Mouse (Mus musculus): ENCODE measurements at regions not wholly inside any gene's neighbourhood (a gene's known extent, or its start where the extent isn't known, plus 50 kb on each side); places are given as distances from the start of the nearest gene placed in this dataset.

DNA sequence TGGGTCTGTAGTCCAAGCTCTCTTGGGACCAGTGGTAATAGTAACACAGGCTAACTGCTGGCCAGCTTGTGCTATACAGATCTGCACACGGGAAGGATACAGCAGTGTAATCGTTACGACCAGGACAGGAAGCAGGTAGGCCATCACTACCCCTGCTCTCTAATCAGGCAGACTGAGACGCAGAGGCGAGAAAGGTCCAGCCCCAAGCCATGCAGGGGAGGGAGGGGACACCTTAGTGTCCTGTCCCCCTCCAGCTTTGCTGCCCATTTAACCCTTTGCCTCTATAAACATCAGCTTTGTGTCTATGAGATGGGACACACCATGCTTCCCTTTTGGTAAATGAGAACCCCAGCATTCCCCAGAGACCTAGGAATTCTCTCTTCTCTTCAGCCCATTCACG lies 249.9 kb downstream of the Bcl11b start:
- no peak for DNase-seq (ENCODE audit: low read depth, low spot score)
- WGBS: 64% methylated on average over 6 of the region's 6 CpGs

DNA sequence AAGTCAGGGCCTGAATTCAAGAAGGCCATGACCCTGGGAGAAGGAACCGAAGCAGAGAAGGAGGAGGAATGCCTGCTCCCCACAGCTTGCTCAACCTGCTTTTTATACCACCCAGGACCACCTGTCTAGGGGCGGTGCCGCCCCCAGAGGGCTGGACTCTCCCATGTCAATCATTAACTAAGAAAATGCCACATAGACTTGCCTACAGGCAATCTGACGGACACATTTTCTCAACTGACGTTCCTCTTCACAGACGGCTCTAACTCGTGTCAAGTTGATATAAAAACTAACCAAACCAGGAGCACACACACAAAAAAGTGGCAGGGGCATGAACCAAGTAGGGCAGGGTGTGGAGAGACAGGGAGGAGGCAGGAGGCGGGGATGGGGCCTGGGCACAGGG lies 248.5 kb downstream of the Bcl11b start:
- DNase-seq (ENCODE audit: low read depth, low spot score): no peak
- WGBS: 39% methylated on average over 8 of the region's 8 CpGs

- DNase-seq (ENCODE audit: low read depth, low spot score): no peak
- WGBS: 82% methylated on average over 13 of the region's 13 CpGs
These were observed 247.4 kb downstream of the Bcl11b start for GRCm38 (mm10) chr12:107755820-107756517.

DNA sequence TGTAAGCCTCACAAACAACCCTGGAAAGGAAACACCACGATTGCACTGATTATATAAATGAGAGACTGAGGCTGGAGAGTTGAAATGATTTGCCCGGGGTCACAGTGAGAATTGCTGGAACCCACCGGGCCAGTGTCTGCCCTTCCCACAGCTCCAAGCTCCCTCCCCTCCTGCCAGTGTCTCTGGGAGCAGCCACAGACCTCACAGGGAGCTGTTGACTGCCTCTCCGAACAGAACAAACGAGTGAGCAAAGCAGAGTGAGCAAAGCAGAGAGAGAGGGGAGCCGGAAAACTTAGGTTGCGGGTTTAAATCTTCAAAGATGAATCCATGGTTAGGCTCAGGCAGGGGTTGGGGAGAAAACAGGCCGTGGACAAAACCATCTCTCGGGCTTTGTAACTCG lies 246.2 kb downstream of the Bcl11b start:
- no peak for DNase-seq (ENCODE audit: low read depth, low spot score)
- WGBS: 50% methylated on average over 10 of the region's 10 CpGs

- no peak for DNase-seq (ENCODE audit: low read depth, low spot score)
- 15% methylated on average over 14 of the region's 16 CpGs for WGBS
These were observed 245.2 kb downstream of the Bcl11b start for GRCm38 (mm10) chr12:107757996-107758791.

GRCm38 (mm10) chr12:107759291-107759690 lies 244.1 kb downstream of the Bcl11b start:
- 78% methylated on average over 5 of the region's 5 CpGs for WGBS
- DNase-seq (ENCODE audit: low read depth, low spot score): no peak

DNA sequence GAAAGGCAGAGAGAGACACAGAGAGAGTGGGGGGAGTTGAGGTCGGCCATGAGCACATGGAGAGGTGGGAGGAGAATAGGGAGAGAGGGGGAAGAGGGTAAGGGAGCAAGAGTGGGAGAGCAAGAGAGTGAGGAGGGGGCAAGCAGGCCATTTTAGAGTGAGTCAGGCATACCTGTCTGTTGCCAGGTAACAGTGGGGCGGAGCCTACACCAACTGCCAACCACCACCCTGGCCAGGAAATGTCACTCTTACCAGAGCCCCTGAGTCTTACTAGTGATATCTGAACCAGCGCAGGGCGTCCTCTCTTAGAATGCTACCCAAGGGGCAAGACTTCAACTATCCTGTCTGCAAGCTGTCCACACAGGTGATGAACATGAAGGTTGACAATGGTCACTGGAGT lies 243.5 kb downstream of the Bcl11b start:
- 86% methylated on average over 4 of the region's 4 CpGs for WGBS
- no peak for DNase-seq (ENCODE audit: low read depth, low spot score)

- no peak for DNase-seq (ENCODE audit: low read depth, low spot score)
- WGBS: 40% methylated on average over 4 of the region's 4 CpGs
These were observed 241.3 kb downstream of the Bcl11b start for GRCm38 (mm10) chr12:107762140-107762539.

DNA sequence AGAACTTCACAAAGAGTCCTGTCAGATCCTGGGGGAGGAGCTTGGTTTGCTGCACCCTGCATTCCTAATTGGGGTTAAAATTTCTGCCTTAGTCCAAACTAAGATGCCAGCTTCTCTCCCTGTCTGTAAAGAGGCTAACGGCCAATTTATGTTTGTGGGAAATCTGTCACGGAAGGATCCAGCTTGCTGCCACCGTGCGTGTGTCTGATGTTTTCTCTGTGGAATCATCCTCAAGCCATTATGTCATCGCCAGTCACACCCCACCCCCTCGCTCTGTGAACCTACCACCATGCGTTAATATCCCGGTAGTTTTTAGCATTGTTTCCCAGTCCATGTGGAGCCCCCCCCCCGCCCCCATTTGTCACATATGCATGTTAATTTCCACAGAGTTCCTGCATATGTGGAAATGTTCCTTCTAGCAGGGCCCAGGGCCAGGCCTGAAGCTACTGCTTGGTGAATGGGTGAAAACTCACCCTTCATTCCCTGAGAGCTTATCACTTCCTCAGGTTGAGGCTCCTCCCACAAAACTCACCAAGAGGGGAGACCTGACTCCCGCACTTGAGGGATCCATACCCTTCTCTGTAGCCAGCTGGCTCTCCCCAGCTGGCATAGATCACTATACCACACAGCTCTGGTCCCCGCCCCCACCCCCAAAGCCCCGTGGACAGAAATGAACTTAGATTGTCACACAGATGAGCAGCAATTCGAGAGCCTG lies 233.4 kb downstream of the Bcl11b start:
- DNase-seq (ENCODE audit: low read depth, low spot score): no peak
- WGBS: 71% methylated on average over 13 of the region's 13 CpGs

DNA sequence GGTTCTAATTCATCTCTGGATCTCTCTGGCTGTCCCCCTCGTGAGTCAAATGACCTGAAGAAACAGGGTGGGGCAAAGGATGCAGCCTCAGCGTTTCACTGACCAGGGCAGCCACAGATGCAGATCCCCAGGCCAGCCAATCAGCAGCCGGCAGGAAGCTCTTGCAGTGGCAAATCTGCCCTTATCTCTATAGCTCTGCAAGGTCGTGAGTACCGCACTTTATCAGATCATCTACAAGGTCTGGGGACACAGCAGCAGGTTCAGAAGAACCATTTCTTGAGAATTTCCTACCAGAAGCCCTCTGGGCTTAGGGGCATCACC lies 232.9 kb downstream of the Bcl11b start:
- WGBS: 28% methylated on average over 5 of the region's 5 CpGs
- no peak for DNase-seq (ENCODE audit: low read depth, low spot score)

GRCm38 (mm10) chr12:107771325-107771724 lies 232.1 kb downstream of the Bcl11b start:
- no peak for DNase-seq (ENCODE audit: low read depth, low spot score)
- WGBS: 71% methylated on average over 2 of the region's 2 CpGs

GRCm38 (mm10) chr12:107771809-107772208 lies 231.6 kb downstream of the Bcl11b start:
- 43% methylated on average over 3 of the region's 3 CpGs for WGBS
- no peak for DNase-seq (ENCODE audit: low read depth, low spot score)

- WGBS: 86% methylated on average over 9 of the region's 9 CpGs
- DNase-seq (ENCODE audit: low read depth, low spot score): no peak
These were observed 225.4 kb downstream of the Bcl11b start for GRCm38 (mm10) chr12:107778046-107778445.

DNA sequence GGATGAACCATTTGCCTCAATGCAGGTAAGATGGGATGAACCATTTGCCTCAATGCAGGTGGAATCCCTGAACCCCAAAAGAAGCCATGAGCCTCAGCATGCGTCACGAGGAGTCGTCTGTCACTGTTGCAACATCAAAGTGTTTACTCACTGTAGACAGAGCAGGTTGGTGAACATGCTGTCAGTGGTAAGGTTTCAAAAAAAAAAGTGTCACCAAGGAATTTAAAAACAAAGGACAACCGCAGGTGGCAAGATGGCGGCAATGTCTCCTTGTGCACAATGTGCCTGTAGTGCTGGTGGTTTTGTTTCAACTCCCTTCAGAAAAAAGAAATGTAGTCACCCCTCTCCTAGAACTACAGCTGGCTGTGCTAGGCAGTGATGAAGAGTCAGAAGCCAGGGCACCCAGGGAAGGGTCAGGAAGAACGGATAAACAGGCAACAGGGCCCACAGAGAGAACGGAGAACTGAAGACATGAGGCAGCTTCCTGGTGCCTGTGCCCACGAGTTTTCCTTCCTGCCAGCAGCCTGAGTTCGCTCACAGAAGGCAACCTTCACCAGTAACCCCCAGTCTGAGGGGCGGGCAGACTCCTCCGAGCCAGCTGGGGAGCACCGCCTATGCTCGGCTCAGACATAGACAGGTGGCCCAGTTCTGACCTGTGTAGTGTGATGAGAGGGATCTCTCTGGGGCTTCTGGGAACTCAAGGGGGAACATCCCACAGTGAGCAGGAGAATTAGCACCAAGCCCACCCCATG lies 223.9 kb downstream of the Bcl11b start:
- 83% methylated on average over 13 of the region's 13 CpGs for WGBS
- no peak for DNase-seq (ENCODE audit: low read depth, low spot score)

- 75% methylated on average over 3 of the region's 3 CpGs for WGBS
- no peak for DNase-seq (ENCODE audit: low read depth, low spot score)
These were observed 221.3 kb downstream of the Bcl11b start for GRCm38 (mm10) chr12:107782147-107782546.

GRCm38 (mm10) chr12:107783831-107784230 lies 219.6 kb downstream of the Bcl11b start:
- WGBS: 84% methylated on average over 7 of the region's 7 CpGs

GRCm38 (mm10) chr12:107789818-107790217 lies 213.6 kb downstream of the Bcl11b start:
- WGBS: 74% methylated on average over 6 of the region's 6 CpGs
- DNase-seq (ENCODE audit: low read depth, low spot score): no peak

More at GRCm38 (mm10) chr12:107783831-107784230, 219.6 kb downstream of the Bcl11b start:
- no peak for DNase-seq (ENCODE audit: low read depth, low spot score)

DNA sequence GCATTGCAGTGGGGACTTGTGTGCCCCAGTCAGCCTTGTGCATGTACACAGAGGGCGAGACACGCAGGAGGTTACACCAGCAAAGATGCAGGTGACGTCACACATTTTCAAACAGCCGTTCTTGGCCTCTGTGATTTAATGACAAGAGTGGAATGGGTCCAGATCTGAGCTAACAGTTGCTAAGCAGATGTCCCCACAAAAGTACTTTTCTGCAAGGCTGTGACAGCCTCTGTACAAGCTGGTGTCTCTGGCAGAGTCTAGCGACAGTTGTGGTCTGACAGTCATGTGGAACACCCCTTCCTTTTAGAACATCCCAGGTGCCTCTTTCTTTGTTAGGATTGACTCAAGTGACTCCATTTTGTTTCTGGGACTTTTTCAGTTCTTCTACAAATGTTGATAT lies 203.1 kb downstream of the Bcl11b start:
- 79% methylated on average over 5 of the region's 5 CpGs for WGBS
- no peak for DNase-seq (ENCODE audit: low read depth, low spot score)

DNA sequence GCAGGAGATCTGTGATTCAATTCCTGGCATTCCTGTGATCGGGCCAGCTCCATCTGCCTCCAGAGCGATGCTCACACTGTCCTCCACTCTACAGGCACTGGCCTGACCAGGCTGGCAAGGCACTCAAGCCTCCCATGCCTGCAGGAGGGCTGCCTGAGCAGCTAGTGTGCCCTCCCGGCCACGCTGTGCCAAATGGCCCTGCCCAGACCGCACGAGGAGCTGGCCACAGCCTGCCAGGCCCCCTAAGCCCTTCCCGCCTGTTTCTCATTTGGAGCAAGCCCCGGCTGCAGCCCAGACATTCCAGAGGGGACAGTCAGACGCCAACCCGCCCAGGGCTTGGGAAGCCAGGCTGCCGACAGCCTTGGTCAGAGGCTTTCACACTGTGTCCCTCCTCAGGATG lies 195.8 kb downstream of the Bcl11b start:
- 53% methylated on average over 11 of the region's 11 CpGs for WGBS

DNA sequence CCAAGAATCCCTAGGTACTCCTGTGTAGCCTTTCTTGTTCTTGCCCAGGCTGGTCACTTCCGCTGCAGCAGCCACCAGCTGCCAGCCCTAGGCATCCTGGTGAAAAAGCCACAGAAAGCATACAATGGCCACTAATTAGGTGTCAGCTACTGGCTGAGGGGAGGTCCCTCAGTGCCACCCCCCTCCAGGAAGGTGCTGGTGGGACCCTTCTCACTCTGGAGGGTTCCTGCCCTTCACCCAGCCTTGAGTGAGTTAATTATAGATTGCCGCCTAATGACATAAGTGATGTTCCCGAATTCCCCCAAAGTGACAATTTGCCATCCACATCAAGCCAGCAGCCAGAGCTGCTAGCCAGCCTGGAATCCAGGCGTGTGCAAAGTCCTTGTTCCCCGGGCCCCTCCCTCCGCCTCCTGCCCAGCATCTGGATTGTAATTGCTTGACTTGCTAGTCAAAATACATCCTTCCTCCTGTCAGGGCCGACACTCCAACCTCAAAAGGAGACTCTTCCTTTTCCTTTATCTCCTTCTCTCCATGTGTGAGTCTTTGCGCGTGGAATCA lies 195.2 kb downstream of the Bcl11b start:
- 52% methylated on average over 9 of the region's 9 CpGs for WGBS
- DNase-seq (ENCODE audit: low read depth, low spot score): no peak

More for the DNA sequence above, 195.8 kb downstream of the Bcl11b start:
- DNase-seq (ENCODE audit: low read depth, low spot score): no peak

All from large intestine, adult 2 months (tissue).